Mouse (Mus musculus): ENCODE measurements at regions not wholly inside any gene's neighbourhood (a gene's known extent, or its start where the extent isn't known, plus 50 kb on each side); places are given as distances from the start of the nearest gene placed in this dataset.

- no peak for TF ChIP-seq CTCF (conservative IDR thresholded peaks at IDR 0.05; ENCODE audit: low read length)
- no peak for TF ChIP-seq NANOG (IDR thresholded peaks at IDR 0.05; ENCODE audit: borderline replicate concordance, low read length)
- TF ChIP-seq POU5F1 (IDR thresholded peaks at IDR 0.05; ENCODE audit: borderline replicate concordance, low read length) = no peak
These were observed 65.6 kb upstream of the Prpf4b start for GRCm38 (mm10) chr13:34809536-34809935.
